In the genomic region with DNA sequence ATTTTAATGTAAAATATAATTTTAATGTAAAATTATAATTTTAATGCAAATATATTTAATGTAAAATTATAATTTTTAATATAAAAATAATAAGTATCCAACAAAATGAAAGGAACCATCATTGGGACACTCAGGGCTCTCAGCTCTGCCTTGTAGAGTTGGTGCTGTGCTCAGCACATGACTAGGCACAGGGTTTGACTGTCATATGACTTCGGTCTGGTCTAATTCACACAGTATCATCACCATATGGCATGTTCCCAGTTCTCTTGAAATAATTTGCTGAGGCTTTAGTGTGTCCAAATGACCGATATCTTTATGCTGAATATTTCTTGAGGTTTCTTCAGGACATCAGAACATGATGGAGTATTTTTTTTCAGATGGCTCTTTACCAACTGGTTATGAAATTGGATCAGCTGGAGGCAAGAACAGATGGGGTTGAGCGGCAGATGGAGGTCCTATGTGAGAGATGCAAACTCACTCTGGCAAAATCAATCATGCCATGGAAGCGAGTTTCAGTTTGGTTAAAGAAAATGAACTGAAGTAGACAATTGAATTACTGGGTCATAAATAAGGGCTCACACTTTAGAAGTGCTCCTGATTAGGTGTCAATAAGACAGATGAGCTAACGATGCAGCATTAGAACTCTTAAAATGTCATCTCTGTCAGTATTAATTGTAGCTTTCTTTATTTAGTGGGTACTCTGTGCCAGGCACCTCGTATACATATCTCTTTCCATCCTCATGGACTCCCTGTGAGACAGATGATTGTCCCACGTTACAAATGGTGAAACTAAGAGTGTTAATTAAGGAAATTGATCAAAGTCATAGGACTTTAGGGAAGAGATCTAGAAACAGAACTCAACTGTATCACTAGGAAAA, we compare ENCODE assay signal across 11 mouse cellular contexts.
DNase-seq lines count a peak whose midpoint lies in the region; ATAC-seq and TF ChIP-seq lines count a peak whose summit lies in the region.
"Had no signal": no experiment of that assay in that cellular context is flagged by ENCODE, and none has a peak within 500 bp of the region (broad histone marks: within the 10 kb centered on the region; RNA-seq: fewer than 3 reads in every experiment).

No protein-coding gene starts in this region.

- H3K4me3 ChIP-seq in hindbrain, postnatal 0 days (ENCODE audit: low read length): no peak overlapping the region
- no peak overlapping the region for H3K4me3 ChIP-seq in midbrain, embryonic 16.5 days (ENCODE audit: low read depth, low read length)

- intact Hi-C loops in left cerebral cortex, postnatal 36 days (cut with DNase I): no loop called here

- no peak for TF ChIP-seq CTCF in hindbrain, postnatal 0 days (IDR thresholded peaks at IDR 0.05; ENCODE audit: low read depth)

- no peaks in the 10 kb centered on the region for H3K27me3 ChIP-seq in hindbrain, postnatal 0 days (ENCODE audit: insufficient read depth, low read length)
- H3K27me3 ChIP-seq in midbrain, embryonic 16.5 days (ENCODE audit: control insufficient read depth, insufficient read depth, low read depth, low read length): no peaks in the 10 kb centered on the region

- no peak overlapping the region for H3K4me2 ChIP-seq in hindbrain, postnatal 0 days (ENCODE audit: low read depth, low read length)
- H3K4me2 ChIP-seq in midbrain, embryonic 16.5 days (ENCODE audit: low read length): no peak overlapping the region

- H3K9me3 ChIP-seq in hindbrain, postnatal 0 days (ENCODE audit: low read length): no peaks in the 10 kb centered on the region
- H3K9me3 ChIP-seq in midbrain, embryonic 16.5 days (replicated peaks; ENCODE audit: control insufficient read depth, low read length, poor library complexity, severe bottlenecking): no peaks in the 10 kb centered on the region

- DNase-seq in cerebellum, postnatal 25 days: peak; percentile 58 to 69
- DNase-seq in hindbrain, postnatal 0 days (ENCODE audit: low spot score): peak; percentile 76
- peak; percentile 16 to 17 for DNase-seq in left cerebral cortex, postnatal 36 days (ENCODE audit: low spot score in 2 of 2)
- no peak for DNase-seq in kidney, adult 11 months
- DNase-seq in adrenal gland, adult (ENCODE audit: inconsistent age in 2 of 2, low spot score in 1 of 2): no peak
- DNase-seq: adrenal gland, postnatal 10 days; lung, postnatal 36 days; thymus, adult 18-20 months had no signal

- H3K27ac ChIP-seq in hindbrain, postnatal 0 days: no peak overlapping the region
- H3K27ac ChIP-seq in midbrain, embryonic 16.5 days (ENCODE audit: low read length): no peak overlapping the region

- H3K4me1 ChIP-seq in hindbrain, postnatal 0 days (ENCODE audit: insufficient read depth, low read length): no peaks in the 10 kb centered on the region
- H3K4me1 ChIP-seq in midbrain, embryonic 16.5 days (ENCODE audit: control insufficient read depth, insufficient read depth, low read length): no peaks in the 10 kb centered on the region

- ATAC-seq in cerebellum, adult (ENCODE audit: insufficient number of reproducible peaks, low FRiP score, low TSS enrichment): peak; percentile 90
- ATAC-seq in hindbrain, postnatal 0 days: peak; percentile 69
- no peak for ATAC-seq in midbrain, embryonic 16.5 days
- ATAC-seq in megakaryocyte, adult 5-6 weeks (ENCODE audit: poor library complexity, severe bottlenecking): no peak

- H3K9ac ChIP-seq in hindbrain, postnatal 0 days (replicated peaks; ENCODE audit: low read length): no peak overlapping the region
- no peak overlapping the region for H3K9ac ChIP-seq in midbrain, embryonic 16.5 days (ENCODE audit: low read depth, low read length)

- 46% methylated on average over 7 of the region's 7 CpGs for WGBS in hindbrain, postnatal 0 days
- 84% methylated on average over 7 of the region's 7 CpGs for WGBS in midbrain, embryonic 16.5 days

- H3K36me3 ChIP-seq in hindbrain, postnatal 0 days (ENCODE audit: insufficient read depth, low read length): no peaks in the 10 kb centered on the region
- H3K36me3 ChIP-seq in midbrain, embryonic 16.5 days (ENCODE audit: control insufficient read depth, insufficient read depth, low read length): no peaks in the 10 kb centered on the region

Comparison
In these comparisons a context has a peak if more than half of its experiments do, and no peak if none do; other contexts are left out.
1. ATAC-seq: peak in cerebellum, adult (single experiment) and hindbrain, postnatal 0 days (single experiment); none in midbrain, embryonic 16.5 days (single experiment) and megakaryocyte, adult 5-6 weeks (single experiment).
2. DNase-seq: peak in cerebellum, postnatal 25 days (2 of 2), hindbrain, postnatal 0 days (single experiment) and left cerebral cortex, postnatal 36 days (2 of 2); none in kidney, adult 11 months (single experiment) and adrenal gland, adult (0 of 2).